Mouse (Mus musculus): ENCODE data around the gene Hdgfl3.

DNA sequence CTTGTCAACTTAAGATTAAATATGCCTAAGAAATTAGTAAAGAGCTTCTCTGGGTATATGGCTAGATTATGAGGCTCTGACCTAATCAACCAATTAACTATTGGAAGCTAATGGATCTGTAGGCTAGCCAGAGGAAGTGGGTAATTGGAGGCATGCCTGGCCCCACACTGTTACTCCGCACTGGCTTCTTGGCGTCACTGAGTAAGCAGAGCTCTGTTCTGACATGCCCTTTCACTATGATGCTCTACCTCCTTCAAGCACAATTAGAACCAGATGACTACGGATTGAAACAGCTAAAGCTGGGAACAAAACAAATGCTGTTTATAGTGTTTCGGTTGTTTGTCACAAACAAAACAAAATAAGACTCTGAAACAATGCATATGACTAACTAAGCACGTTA is 16.0 kb downstream of the Hdgfl3 start:
- no peak for TF ChIP-seq CTCF (IDR thresholded peaks at IDR 0.05; ENCODE audit: borderline replicate concordance, insufficient read depth, low read length)
- TF ChIP-seq POLR2A (IDR thresholded peaks at IDR 0.05; ENCODE audit: low read depth, low read length): no peak

Measured in embryonic fibroblast, embryonic 13.5 days (primary cell).